Mouse (Mus musculus) CH12.LX (cell line): ENCODE data around the gene Ceacam10. TPM values are rescaled to one million over a fixed set of nuclear protein-coding genes. Genes with fewer than 3 reads are reported as not detected.
"Not testable (repeated sequence)": the region's sequence is repeated elsewhere in the genome, so short reads cannot be mapped to it uniquely, and the experiment has no call there.

Source experiments
- DNase-seq: peaks from one replicate; pipeline ENCODE4 v3.0.0-alpha.2; 2013; ENCODE audit errors: extremely low read depth
- H3K27ac ChIP-seq: 2 replicates; pipeline ENCODE4 v1.5.1; 2012; ENCODE audit warnings: low read depth, mild to moderate bottlenecking, control low read depth, moderate library complexity; ENCODE audit not compliant: insufficient read depth
- H3K27me3 ChIP-seq: replicated peaks from 2 replicates; pipeline ENCODE3; 2012; ENCODE audit warnings: inconsistent platforms
- H3K36me3 ChIP-seq, 2 experiments: replicated peaks in 1 of 2; 2 replicates each; pipeline versions ENCODE3 to v1.6.1; 2012; ENCODE audit warnings: inconsistent platforms in 1 of 2, low read length in 1 of 2, mild to moderate bottlenecking in 1 of 2, mixed read lengths in 1 of 2, moderate library complexity in 1 of 2; ENCODE audit not compliant: control insufficient read depth in 1 of 2, insufficient read depth in 1 of 2
- H3K4me1 ChIP-seq, 2 experiments: 2 replicates each; pipeline ENCODE4 v1.6.1; 2012; ENCODE audit warnings: inconsistent platforms in 1 of 2, moderate library complexity in 1 of 2; ENCODE audit not compliant: insufficient read depth in 2 of 2, control insufficient read depth in 1 of 2
- H3K4me2 ChIP-seq: 2 replicates; pipeline ENCODE4 v1.6.1; 2012; ENCODE audit warnings: low read depth, mild to moderate bottlenecking, control low read depth; ENCODE audit not compliant: poor library complexity, insufficient read depth, severe bottlenecking
- H3K4me3 ChIP-seq, 3 experiments: fragments of 150-350 bp in 1 of 3; sonication (generic) in 1 of 3; replicated peaks in 1 of 3; 2 replicates each; pipeline versions ENCODE3 to v1.5.1; 2011 to 2012; ENCODE audit warnings: low read depth in 2 of 3, low read length in 2 of 3, mild to moderate bottlenecking in 2 of 3, moderate library complexity in 2 of 3, control low read depth in 1 of 3, improper control_type of control experiment in 1 of 3, inconsistent platforms in 1 of 3, mixed read lengths in 1 of 3; ENCODE audit not compliant: poor library complexity in 1 of 3
- H3K79me2 ChIP-seq: replicated peaks from 2 replicates; pipeline ENCODE4 v1.6.1; 2012; ENCODE audit warnings: mild to moderate bottlenecking, moderate library complexity; ENCODE audit not compliant: control insufficient read depth, poor library complexity, insufficient read depth, severe bottlenecking; ENCODE audit errors: extremely low read depth
- H3K9ac ChIP-seq: 2 replicates; pipeline ENCODE4 v1.6.1; 2012; ENCODE audit warnings: low read depth, mild to moderate bottlenecking, control low read depth, moderate library complexity; ENCODE audit not compliant: insufficient read depth
- H3K9me3 ChIP-seq: replicated peaks from 2 replicates; pipeline ENCODE3; 2012; ENCODE audit warnings: low read length, inconsistent platforms, mixed read lengths
- CHD1 ChIP-seq: IDR thresholded peaks from 2 replicates; pipeline ENCODE4 v1.6.1; 2012; ENCODE audit warnings: low read depth, low read length, improper control_type of control experiment, inconsistent platforms
- CHD2 ChIP-seq: IDR thresholded peaks from 2 replicates; pipeline ENCODE4 v1.6.1; 2011; ENCODE audit warnings: low read length, improper control_type of control experiment
- CTCF ChIP-seq, 2 experiments: IDR thresholded peaks in 1 of 2; conservative IDR thresholded peaks in 1 of 2; 2 replicates each; pipeline ENCODE4 v1.5.1; 2011 to 2012; ENCODE audit warnings: low read depth in 2 of 2, low read length in 2 of 2, improper control_type of control experiment in 1 of 2, inconsistent platforms in 1 of 2, mild to moderate bottlenecking in 1 of 2, moderate library complexity in 1 of 2
- EP300 ChIP-seq: IDR thresholded peaks from 2 replicates; pipeline ENCODE4 v1.6.1; 2011; ENCODE audit warnings: low read length, improper control_type of control experiment
- ETS1 ChIP-seq: conservative IDR thresholded peaks from 2 replicates; pipeline ENCODE4 v1.6.1; 2012; ENCODE audit warnings: low read depth, mild to moderate bottlenecking, inconsistent platforms, low read length, improper control_type of control experiment, moderate library complexity
- KAT2A ChIP-seq: IDR thresholded peaks from 2 replicates; pipeline ENCODE4 v1.6.1; 2012; ENCODE audit warnings: low read length, improper control_type of control experiment, inconsistent platforms; ENCODE audit not compliant: insufficient replicate concordance
- MAFK ChIP-seq: IDR thresholded peaks from 2 replicates; pipeline ENCODE4 v1.6.1; 2011; ENCODE audit warnings: low read length, improper control_type of control experiment; ENCODE audit not compliant: insufficient replicate concordance
- MAX ChIP-seq: IDR thresholded peaks from 2 replicates; pipeline ENCODE4 v1.6.1; 2011; ENCODE audit warnings: low read length, improper control_type of control experiment
- MAZ ChIP-seq: IDR thresholded peaks from 2 replicates; pipeline ENCODE4 v1.6.1; 2012; ENCODE audit warnings: low read depth, mild to moderate bottlenecking, inconsistent platforms, low read length, improper control_type of control experiment, moderate library complexity
- MXI1 ChIP-seq: IDR thresholded peaks from 2 replicates; pipeline ENCODE4 v1.6.1; 2011; ENCODE audit warnings: mild to moderate bottlenecking, low read depth, low read length, improper control_type of control experiment
- MYC ChIP-seq: IDR thresholded peaks from 2 replicates; pipeline ENCODE4 v1.6.1; 2011; ENCODE audit warnings: low read depth, mild to moderate bottlenecking, improper control_type of control experiment, low read length
- NRF1 ChIP-seq: IDR thresholded peaks from 2 replicates; pipeline ENCODE4 v1.6.1; 2014; ENCODE audit warnings: low read depth, mild to moderate bottlenecking, inconsistent platforms, low read length, improper control_type of control experiment, moderate library complexity
- POLR2A ChIP-seq: IDR thresholded peaks from 2 replicates; pipeline ENCODE4 v1.6.1; 2011; ENCODE audit warnings: low read depth, mild to moderate bottlenecking, improper control_type of control experiment, low read length
- POLR2AphosphoS2 ChIP-seq: IDR thresholded peaks from 2 replicates; pipeline ENCODE4 v1.6.1; 2011; ENCODE audit warnings: low read depth, low read length, improper control_type of control experiment
- SMC3 ChIP-seq: IDR thresholded peaks from 2 replicates; pipeline ENCODE4 v1.6.1; 2011; ENCODE audit warnings: low read depth, low read length, improper control_type of control experiment
- TBP ChIP-seq: conservative IDR thresholded peaks from 2 replicates; pipeline ENCODE4 v1.6.1; 2011; ENCODE audit warnings: low read depth, low read length, improper control_type of control experiment
- TCF12 ChIP-seq: IDR thresholded peaks from 2 replicates; pipeline ENCODE4 v1.6.1; 2014; ENCODE audit warnings: low read depth, mild to moderate bottlenecking, inconsistent platforms, low read length, improper control_type of control experiment
- USF1 ChIP-seq: IDR thresholded peaks from 2 replicates; pipeline ENCODE4 v1.6.1; 2014; ENCODE audit warnings: low read depth, mild to moderate bottlenecking, inconsistent platforms, low read length, improper control_type of control experiment
- ZMIZ1 ChIP-seq: IDR thresholded peaks from 2 replicates; pipeline ENCODE4 v1.6.1; 2012; ENCODE audit warnings: low read depth, mild to moderate bottlenecking, inconsistent platforms, low read length, improper control_type of control experiment
- ZNF384 ChIP-seq: IDR thresholded peaks from 2 replicates; pipeline ENCODE4 v1.6.1; 2012; ENCODE audit warnings: low read depth, low read length, improper control_type of control experiment, inconsistent platforms
- dilution Hi-C: fragments of 300-500 bp; cut with MboI; formaldehyde crosslinking; loops from 2 replicates; pipeline ENCODE4 v1.14.3; 2020; ENCODE audit warnings: low sequenced_read_pairs; ENCODE audit not compliant: extremely low pct_unique_long_range_greater_than_20kb, extremely low pct_ligation_motif_present
- in situ Hi-C: fragments of 300-500 bp; cut with MboI; formaldehyde crosslinking; loops from 3 replicates; pipeline ENCODE4 v1.14.3; 2019; ENCODE audit warnings: low sequenced_read_pairs, low pct_ligation_motif_present, low pct_unique_long_range_greater_than_20kb, mixed read lengths
- polyA plus RNA-seq: library from polyadenylated mRNA; unstranded; fragments of >175 nt; gene quantifications from 2 replicates; pipeline ENCODE4 v1.2.1, GENCODE M21; 2012; ENCODE audit warnings: low read depth; ENCODE audit not compliant: insufficient read length
- total RNA-seq, 2 experiments: library from RNA; depleted of rRNA; stranded (reverse); fragments of 300-350 nt in 1 of 2; fragments of >200 nt in 1 of 2; gene quantifications; 2 replicates each; pipeline ENCODE4 v1.2.3; 2012 to 2014

Ceacam10 gene
- 0.17 TPM in 1 of 2 replicates, not detected in the other for total RNA-seq (2012; rRNA removed)
- not detected in 2 replicates for total RNA-seq (2014; rRNA removed)
- polyA plus RNA-seq: not detected in 2 replicates

GRCm38 (mm10) chr7:24776918-24777317 is at the start of gene Ceacam10:
Gene Ceacam10 (plus strand): TSS chr7:24777206.
- H3K27ac ChIP-seq, H3K79me2 ChIP-seq, in situ Hi-C loops, H3K4me3 ChIP-seq, H3K4me1 ChIP-seq, H3K9ac ChIP-seq, H3K9me3 ChIP-seq, H3K4me2 ChIP-seq, H3K36me3 ChIP-seq, dilution Hi-C loops: not testable (repeated sequence)
- peak; percentile 6 for DNase-seq
- peaks cover 46% of the 10 kb centered on the region for H3K27me3 ChIP-seq

GRCm38 (mm10) chr7:24735970-24736670 is 40.9 kb upstream of the Ceacam10 start:
- in situ Hi-C loops (no loop called here), dilution Hi-C loops (no loop called here)
- Histone ChIP-seq H3K9ac (no peak overlapping the region), H3K9me3 (peaks cover 7% of the 10 kb centered on the region), H3K79me2 (no peaks in the 10 kb centered on the region), H3K4me1 (no peaks in the 10 kb centered on the region; a peak in 1 of 4 replicates), H3K36me3 (no peaks in the 10 kb centered on the region), H3K4me2 (no peak overlapping the region), H3K27me3 (peaks cover 77% of the 10 kb centered on the region), H3K27ac (no peak overlapping the region), H3K4me3 (no peak overlapping the region)
- TF ChIP-seq NRF1 (peak; percentile 56), USF1 (no peak)
- DNase-seq: no peak

GRCm38 (mm10) chr7:24750695-24751094 is 26.3 kb upstream of the Ceacam10 start:
- no peak for DNase-seq
- Histone ChIP-seq H3K27ac (no peak overlapping the region), H3K36me3 (no peaks in the 10 kb centered on the region), H3K27me3 (peaks cover 80% of the 10 kb centered on the region), H3K79me2 (no peaks in the 10 kb centered on the region), H3K9ac (no peak overlapping the region), H3K4me2 (no peak overlapping the region), H3K4me1 (no peaks in the 10 kb centered on the region), H3K9me3 (no peaks in the 10 kb centered on the region), H3K4me3 (no peak overlapping the region)
- in situ Hi-C loops: no loop called here
- TF ChIP-seq KAT2A (no peak), MXI1 (no peak), ETS1 (no peak), POLR2A (no peak), MAZ (no peak), MAFK (no peak), CHD1 (no peak), CHD2 (no peak), ZMIZ1 (no peak), EP300 (no peak), TCF12 (no peak), MAX (no peak), CTCF (conservative IDR thresholded peaks at IDR 0.05 in 1 of 2, IDR thresholded peaks at IDR 0.05 in 1 of 2; ENCODE audit: low read depth in 2 of 2, low read length in 2 of 2) (no peak), ZNF384 (no peak), SMC3 (no peak), POLR2AphosphoS2 (no peak), MYC (no peak), TBP (no peak), NRF1 (no peak)
- dilution Hi-C loops: no loop called here
